Mouse (Mus musculus): ENCODE measurements around the gene Camsap1.

DNA sequence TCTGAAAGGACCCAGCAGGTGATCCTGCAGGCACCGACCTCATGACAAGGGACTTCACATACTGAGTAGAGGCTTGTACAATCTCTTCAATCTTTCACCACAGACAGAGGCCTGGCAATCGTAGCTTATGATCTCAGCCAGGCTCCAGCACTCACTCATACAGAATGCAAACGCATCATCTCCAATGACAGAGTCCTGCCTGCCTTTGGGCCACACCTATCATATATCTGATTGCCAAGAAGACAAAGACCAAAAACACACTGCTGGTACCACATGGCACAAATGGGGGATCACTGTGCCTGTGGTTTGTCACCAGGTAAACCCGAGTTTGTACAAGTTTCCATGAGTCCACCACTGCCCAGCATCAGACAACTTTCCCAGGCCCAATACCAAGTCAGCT is 34.2 kb upstream of the Camsap1 start:
- no peak for TF ChIP-seq MAX (IDR thresholded peaks at IDR 0.05)
- TF ChIP-seq CEBPB (IDR thresholded peaks at IDR 0.05; ENCODE audit: low read depth), result no peak
- TF ChIP-seq CTCF (IDR thresholded peaks at IDR 0.05; ENCODE audit: control insufficient read depth, insufficient read depth, insufficient read length), result no peak
- no peak for TF ChIP-seq MYOG (IDR thresholded peaks at IDR 0.05; ENCODE audit: control insufficient read depth, extremely low read depth, insufficient read length)
- TF ChIP-seq MYOD1 (IDR thresholded peaks at IDR 0.05; ENCODE audit: control insufficient read depth, insufficient read length, low read depth), result no peak

Measured in C2C12 (cell line).